Mouse (Mus musculus): ENCODE data around the gene Gm9821. TPM values are rescaled to one million over a fixed set of nuclear protein-coding genes. Genes with fewer than 3 reads are reported as not detected.

The Gm9821 gene
- polyA plus RNA-seq, 1 experiment from 2014 or later = 0.21 TPM

GRCm38 (mm10) chr2:91924726-91925125 lies 20.8 kb upstream of the Gm9821 start:
- Histone ChIP-seq H3K9ac (ENCODE audit: low read depth, low read length) (no peak overlapping the region), H3K36me3 (ENCODE audit: control insufficient read depth, insufficient read depth) (0 out of 2 replicates have a peak, but pooled peaks cover 3% of the 10 kb centered on the region), H3K27me3 (replicated peaks; ENCODE audit: control insufficient read depth, insufficient read depth, low read length) (peaks cover 39% of the 10 kb centered on the region), H3K4me3 (ENCODE audit: low read depth, low read length) (no peak overlapping the region), H3K4me2 (replicated peaks; ENCODE audit: low read depth) (no peak overlapping the region), H3K27ac (ENCODE audit: low read depth, low read length) (no peak overlapping the region), H3K4me1 (replicated peaks; ENCODE audit: control insufficient read depth, insufficient read depth, low read length) (peaks cover 15% of the 10 kb centered on the region), H3K9me3 (ENCODE audit: control insufficient read depth) (no peaks in the 10 kb centered on the region)
- ATAC-seq = no peak
- WGBS = 81% methylated on average over 1 of the region's 1 CpGs
- no peak for TF ChIP-seq CTCF (IDR thresholded peaks at IDR 0.05; ENCODE audit: low read depth)

- H3K36me3 ChIP-seq (ENCODE audit: control insufficient read depth, insufficient read depth) = 0 out of 2 replicates have a peak, but pooled peaks cover 3% of the 10 kb centered on the region
- ATAC-seq = no peak
- H3K27me3 ChIP-seq (replicated peaks; ENCODE audit: control insufficient read depth, insufficient read depth, low read length) = peaks cover 39% of the 10 kb centered on the region
- H3K4me2 ChIP-seq (replicated peaks; ENCODE audit: low read depth) = no peak overlapping the region
- no peak for TF ChIP-seq CTCF (IDR thresholded peaks at IDR 0.05; ENCODE audit: low read depth)
- no peak overlapping the region for H3K9ac ChIP-seq (ENCODE audit: low read depth, low read length)
- no peak overlapping the region for H3K4me3 ChIP-seq (ENCODE audit: low read depth, low read length)
- 74% methylated on average over 15 of the region's 15 CpGs for WGBS
- H3K9me3 ChIP-seq (ENCODE audit: control insufficient read depth) = no peaks in the 10 kb centered on the region
- no peak overlapping the region for H3K27ac ChIP-seq (ENCODE audit: low read depth, low read length)
- H3K4me1 ChIP-seq (replicated peaks; ENCODE audit: control insufficient read depth, insufficient read depth, low read length) = peaks cover 15% of the 10 kb centered on the region
Measured at GRCm38 (mm10) chr2:91925442-91925841, 20.1 kb upstream of the Gm9821 start.

GRCm38 (mm10) chr2:91926949-91927348 lies 18.6 kb upstream of the Gm9821 start, which contains the start of gene Chrm4:
Chrm4 (plus strand) TSS chr2:91927249.
- no peak within 1 kb of the TSS for H3K27ac ChIP-seq (ENCODE audit: low read depth, low read length)
- no peaks in the 10 kb centered on the region for H3K9me3 ChIP-seq (ENCODE audit: control insufficient read depth)
- TF ChIP-seq CTCF (IDR thresholded peaks at IDR 0.05; ENCODE audit: low read depth) = no peak
- H3K9ac ChIP-seq (ENCODE audit: low read depth, low read length) = no peak within 1 kb of the TSS
- no peak within 1 kb of the TSS for H3K4me3 ChIP-seq (ENCODE audit: low read depth, low read length)
- peak within 1 kb of the TSS; percentile 51 for H3K4me2 ChIP-seq (replicated peaks; ENCODE audit: low read depth)
- peaks cover 25% of the 10 kb centered on the region for H3K27me3 ChIP-seq (replicated peaks; ENCODE audit: control insufficient read depth, insufficient read depth, low read length)
- H3K4me1 ChIP-seq (replicated peaks; ENCODE audit: control insufficient read depth, insufficient read depth, low read length) = peaks cover 15% of the 10 kb centered on the region
- H3K36me3 ChIP-seq (ENCODE audit: control insufficient read depth, insufficient read depth) = 0 out of 2 replicates have a peak, but pooled peaks cover 3% of the 10 kb centered on the region
- ATAC-seq = no peak
- whole genome bisulfite sequencing = 79% methylated on average over 3 of the region's 3 CpGs

- Histone ChIP-seq H3K9ac (ENCODE audit: low read depth, low read length) (no peak overlapping the region), H3K27ac (ENCODE audit: low read depth, low read length) (no peak overlapping the region), H3K36me3 (ENCODE audit: control insufficient read depth, insufficient read depth) (0 out of 2 replicates have a peak, but pooled peaks cover 3% of the 10 kb centered on the region), H3K4me1 (replicated peaks; ENCODE audit: control insufficient read depth, insufficient read depth, low read length) (peaks cover 15% of the 10 kb centered on the region), H3K27me3 (replicated peaks; ENCODE audit: control insufficient read depth, insufficient read depth, low read length) (peaks cover 14% of the 10 kb centered on the region), H3K4me3 (ENCODE audit: low read depth, low read length) (no peak overlapping the region), H3K9me3 (ENCODE audit: control insufficient read depth) (no peaks in the 10 kb centered on the region), H3K4me2 (replicated peaks; ENCODE audit: low read depth) (peak overlapping the region; percentile 51)
- WGBS = 41% methylated on average over 34 of the region's 34 CpGs
- peak; percentile 18; the same call in 1 of the 2 replicates for ATAC-seq
- peak; percentile 82 for TF ChIP-seq CTCF (IDR thresholded peaks at IDR 0.05; ENCODE audit: low read depth)
Measured at GRCm38 (mm10) chr2:91927826-91928533, 17.5 kb upstream of the Gm9821 start.

- no peak; the same call in 1 of the 2 replicates for TF ChIP-seq CTCF (IDR thresholded peaks at IDR 0.05; ENCODE audit: low read depth)
- Histone ChIP-seq H3K4me1 (replicated peaks; ENCODE audit: control insufficient read depth, insufficient read depth, low read length) (peaks cover 7% of the 10 kb centered on the region), H3K4me3 (ENCODE audit: low read depth, low read length) (no peak overlapping the region), H3K4me2 (replicated peaks; ENCODE audit: low read depth) (no peak overlapping the region), H3K9me3 (ENCODE audit: control insufficient read depth) (no peaks in the 10 kb centered on the region), H3K27me3 (replicated peaks; ENCODE audit: control insufficient read depth, insufficient read depth, low read length) (peaks cover 7% of the 10 kb centered on the region), H3K27ac (ENCODE audit: low read depth, low read length) (no peak overlapping the region), H3K9ac (ENCODE audit: low read depth, low read length) (no peak overlapping the region), H3K36me3 (ENCODE audit: control insufficient read depth, insufficient read depth) (peaks cover 10% of the 10 kb centered on the region)
- 74% methylated on average over 23 of the region's 23 CpGs for WGBS
- ATAC-seq = no peak
Measured at GRCm38 (mm10) chr2:91928534-91929350, 16.8 kb upstream of the Gm9821 start.

GRCm38 (mm10) chr2:91929455-91929854 lies 16.0 kb upstream of the Gm9821 start:
- H3K4me1 ChIP-seq (replicated peaks; ENCODE audit: control insufficient read depth, insufficient read depth, low read length) = peaks cover 6% of the 10 kb centered on the region; the same call in 1 of the 2 replicates
- WGBS = 73% methylated on average over 3 of the region's 3 CpGs
- H3K27ac ChIP-seq (ENCODE audit: low read depth, low read length) = no peak overlapping the region
- TF ChIP-seq CTCF (IDR thresholded peaks at IDR 0.05; ENCODE audit: low read depth) = no peak
- H3K9ac ChIP-seq (ENCODE audit: low read depth, low read length) = no peak overlapping the region
- H3K4me2 ChIP-seq (replicated peaks; ENCODE audit: low read depth) = no peak overlapping the region
- H3K27me3 ChIP-seq (replicated peaks; ENCODE audit: control insufficient read depth, insufficient read depth, low read length) = peaks cover 6% of the 10 kb centered on the region; the same call in 1 of the 2 replicates
- no peak for ATAC-seq
- H3K9me3 ChIP-seq (ENCODE audit: control insufficient read depth) = no peaks in the 10 kb centered on the region
- H3K36me3 ChIP-seq (ENCODE audit: control insufficient read depth, insufficient read depth) = peaks cover 17% of the 10 kb centered on the region
- H3K4me3 ChIP-seq (ENCODE audit: low read depth, low read length) = no peak overlapping the region
